Mouse (Mus musculus): ENCODE results near the gene Zfp410. TPM values are rescaled to one million over a fixed set of nuclear protein-coding genes. Genes with fewer than 3 reads are reported as not detected.

Gene Zfp410
- 82.1 and 83.7 TPM in 2 replicates for polyA plus RNA-seq (2015; fragmentation: Nextera tagmentation; extraction: Ambion mirVana)

- Histone ChIP-seq H3K4me1 (replicated peaks) (peaks cover 40% of the 10 kb centered on the region), H3K9me3 (no peaks in the 10 kb centered on the region), H3K36me3 (no peaks in the 10 kb centered on the region), H3K27ac (replicated peaks) (peak within 1 kb of the TSS; percentile 95), H3K27me3 (no peaks in the 10 kb centered on the region), H3K4me2 (peak within 1 kb of the TSS; percentile 80), H3K4me3 (peak within 1 kb of the TSS; percentile 87), H3K9ac (peak within 1 kb of the TSS; percentile 96)
- ATAC-seq (ENCODE audit: low read depth), result peak; percentile 94
- under 1% methylated on average over 77 of the region's 77 CpGs for WGBS
Measured at GRCm38 (mm10) chr12:84316721-84317621, at the start of gene Zfp410. Zfp410 (plus strand) TSS chr12:84316852.

- H3K27ac ChIP-seq (replicated peaks), result no peak overlapping the region
- no peaks in the 10 kb centered on the region for H3K36me3 ChIP-seq
- no peak overlapping the region for H3K4me3 ChIP-seq
- H3K4me2 ChIP-seq, result no peak overlapping the region
- WGBS, result 63% methylated on average over 2 of the region's 2 CpGs
- no peak for ATAC-seq (ENCODE audit: low read depth)
- H3K9ac ChIP-seq, result no peak overlapping the region
- H3K27me3 ChIP-seq, result no peaks in the 10 kb centered on the region
- no peaks in the 10 kb centered on the region for H3K4me1 ChIP-seq (replicated peaks)
- H3K9me3 ChIP-seq, result no peaks in the 10 kb centered on the region
Measured at GRCm38 (mm10) chr12:84267264-84267663, 49.4 kb upstream of the Zfp410 start.

- Histone ChIP-seq H3K4me2 (no peak overlapping the region), H3K4me1 (replicated peaks) (no peaks in the 10 kb centered on the region), H3K27me3 (no peaks in the 10 kb centered on the region), H3K27ac (replicated peaks) (no peak overlapping the region), H3K36me3 (no peaks in the 10 kb centered on the region), H3K9ac (no peak overlapping the region), H3K4me3 (no peak overlapping the region), H3K9me3 (0 out of 2 replicates have a peak, but pooled peaks cover 4% of the 10 kb centered on the region)
- no peak for ATAC-seq (ENCODE audit: low read depth)
- WGBS, result 78% methylated on average over 5 of the region's 5 CpGs
Measured at GRCm38 (mm10) chr12:84273366-84273765, 43.3 kb upstream of the Zfp410 start.

GRCm38 (mm10) chr12:84275288-84275687 is 41.4 kb upstream of the Zfp410 start:
- Histone ChIP-seq H3K36me3 (no peaks in the 10 kb centered on the region), H3K9me3 (0 out of 2 replicates have a peak, but pooled peaks cover 4% of the 10 kb centered on the region), H3K27ac (replicated peaks) (no peak overlapping the region), H3K4me1 (replicated peaks) (no peaks in the 10 kb centered on the region), H3K4me3 (no peak overlapping the region), H3K4me2 (no peak overlapping the region), H3K9ac (no peak overlapping the region), H3K27me3 (no peaks in the 10 kb centered on the region)
- WGBS, result 92% methylated on average over 9 of the region's 9 CpGs
- no peak for ATAC-seq (ENCODE audit: low read depth)

GRCm38 (mm10) chr12:84276288-84276687 is 40.4 kb upstream of the Zfp410 start:
- Histone ChIP-seq H3K4me1 (replicated peaks) (no peaks in the 10 kb centered on the region), H3K36me3 (no peaks in the 10 kb centered on the region), H3K9ac (no peak overlapping the region), H3K27ac (replicated peaks) (no peak overlapping the region), H3K9me3 (0 out of 2 replicates have a peak, but pooled peaks cover 4% of the 10 kb centered on the region), H3K4me2 (no peak overlapping the region), H3K4me3 (no peak overlapping the region), H3K27me3 (no peaks in the 10 kb centered on the region)
- no peak for ATAC-seq (ENCODE audit: low read depth)
- WGBS, result 78% methylated on average over 2 of the region's 2 CpGs

GRCm38 (mm10) chr12:84276799-84277198 is 39.9 kb upstream of the Zfp410 start:
- Histone ChIP-seq H3K36me3 (no peaks in the 10 kb centered on the region), H3K4me3 (no peak overlapping the region), H3K9me3 (0 out of 2 replicates have a peak, but pooled peaks cover 4% of the 10 kb centered on the region), H3K27ac (replicated peaks) (no peak overlapping the region), H3K9ac (no peak overlapping the region), H3K27me3 (no peaks in the 10 kb centered on the region), H3K4me2 (no peak overlapping the region), H3K4me1 (replicated peaks) (no peaks in the 10 kb centered on the region)
- WGBS, result 86% methylated on average over 4 of the region's 4 CpGs
- ATAC-seq (ENCODE audit: low read depth), result no peak

GRCm38 (mm10) chr12:84277832-84278231 is 38.8 kb upstream of the Zfp410 start:
- 35% methylated on average over 3 of the region's 3 CpGs for WGBS

GRCm38 (mm10) chr12:84278901-84279300 is 37.8 kb upstream of the Zfp410 start:
- H3K4me2 ChIP-seq, result no peak overlapping the region
- H3K36me3 ChIP-seq, result no peaks in the 10 kb centered on the region
- no peak overlapping the region for H3K4me3 ChIP-seq
- ATAC-seq (ENCODE audit: low read depth), result no peak
- H3K4me1 ChIP-seq (replicated peaks), result no peaks in the 10 kb centered on the region
- no peaks in the 10 kb centered on the region for H3K27me3 ChIP-seq
- no peak overlapping the region for H3K27ac ChIP-seq (replicated peaks)
- H3K9me3 ChIP-seq, result 0 out of 2 replicates have a peak, but pooled peaks cover 4% of the 10 kb centered on the region
- 77% methylated on average over 7 of the region's 7 CpGs for WGBS
- no peak overlapping the region for H3K9ac ChIP-seq

More at GRCm38 (mm10) chr12:84277832-84278231, 38.8 kb upstream of the Zfp410 start:
- no peak for ATAC-seq (ENCODE audit: low read depth)
- no peaks in the 10 kb centered on the region for H3K36me3 ChIP-seq
- H3K4me3 ChIP-seq, result no peak overlapping the region
- H3K9me3 ChIP-seq, result 0 out of 2 replicates have a peak, but pooled peaks cover 4% of the 10 kb centered on the region
- H3K4me1 ChIP-seq (replicated peaks), result no peaks in the 10 kb centered on the region
- no peak overlapping the region for H3K27ac ChIP-seq (replicated peaks)
- no peak overlapping the region for H3K4me2 ChIP-seq
- no peak overlapping the region for H3K9ac ChIP-seq
- no peaks in the 10 kb centered on the region for H3K27me3 ChIP-seq

GRCm38 (mm10) chr12:84284391-84284790 is 32.3 kb upstream of the Zfp410 start:
- peaks cover 19% of the 10 kb centered on the region for H3K4me1 ChIP-seq (replicated peaks)
- H3K36me3 ChIP-seq, result no peaks in the 10 kb centered on the region
- H3K9ac ChIP-seq, result no peak overlapping the region; the same call in 1 of the 2 replicates
- peak overlapping the region; percentile 50 for H3K4me3 ChIP-seq
- no peak overlapping the region for H3K27ac ChIP-seq (replicated peaks)
- 78% methylated on average over 14 of the region's 14 CpGs for WGBS
- H3K9me3 ChIP-seq, result no peaks in the 10 kb centered on the region
- H3K4me2 ChIP-seq, result peak overlapping the region; percentile 72
- no peak for ATAC-seq (ENCODE audit: low read depth)
- no peaks in the 10 kb centered on the region for H3K27me3 ChIP-seq

GRCm38 (mm10) chr12:84284885-84285592 is 31.6 kb upstream of the Zfp410 start, which contains the start of gene Ptgr2:
Ptgr2 (plus strand) TSS chr12:84285232.
- under 1% methylated on average over 39 of the region's 39 CpGs for WGBS
- no peaks in the 10 kb centered on the region for H3K9me3 ChIP-seq
- ATAC-seq (ENCODE audit: low read depth), result peak; percentile 94
- peak within 1 kb of the TSS; percentile 50 for H3K4me3 ChIP-seq
- H3K9ac ChIP-seq, result peak within 1 kb of the TSS; percentile 70
- H3K27ac ChIP-seq (replicated peaks), result peak within 1 kb of the TSS; percentile 52
- H3K36me3 ChIP-seq, result no peaks in the 10 kb centered on the region
- H3K4me1 ChIP-seq (replicated peaks), result peaks cover 19% of the 10 kb centered on the region
- peak within 1 kb of the TSS; percentile 72 for H3K4me2 ChIP-seq
- H3K27me3 ChIP-seq, result no peaks in the 10 kb centered on the region

- Histone ChIP-seq H3K9me3 (no peaks in the 10 kb centered on the region), H3K4me1 (replicated peaks) (peaks cover 19% of the 10 kb centered on the region), H3K4me2 (peak overlapping the region; percentile 72), H3K9ac (peak overlapping the region; percentile 70), H3K4me3 (peak overlapping the region; percentile 50), H3K36me3 (no peaks in the 10 kb centered on the region), H3K27ac (replicated peaks) (peak overlapping the region; percentile 52), H3K27me3 (no peaks in the 10 kb centered on the region)
- WGBS, result 33% methylated on average over 8 of the region's 8 CpGs
- 0 out of 2 replicates have a peak, but pooled peaks have one; percentile 12 for ATAC-seq (ENCODE audit: low read depth)
Measured at GRCm38 (mm10) chr12:84285593-84285968, 31.1 kb upstream of the Zfp410 start.

GRCm38 (mm10) chr12:84288461-84288860 is 28.2 kb upstream of the Zfp410 start:
- no peak for ATAC-seq (ENCODE audit: low read depth)
- Histone ChIP-seq H3K27ac (replicated peaks) (no peak overlapping the region), H3K9ac (no peak overlapping the region), H3K4me3 (no peak overlapping the region), H3K4me1 (replicated peaks) (peaks cover 19% of the 10 kb centered on the region), H3K36me3 (peaks cover 8% of the 10 kb centered on the region), H3K4me2 (no peak overlapping the region), H3K9me3 (no peaks in the 10 kb centered on the region), H3K27me3 (no peaks in the 10 kb centered on the region)
- 61% methylated on average over 3 of the region's 3 CpGs for WGBS

Data from neural tube, embryonic 13.5 days (tissue).